Mouse (Mus musculus): Measurements from ENCODE around the gene Zdhhc19.

- TF ChIP-seq CTCF (IDR thresholded peaks at IDR 0.05) (no peak), EP300 (IDR thresholded peaks at IDR 0.05) (no peak)
Measured at GRCm38 (mm10) chr16:32550487-32550886, 54.4 kb downstream of the Zdhhc19 start.
